Mouse (Mus musculus) heart, adult 8-10 months (tissue): ENCODE results near the gene Fam111a. TPM values are rescaled to one million over a fixed set of nuclear protein-coding genes. Genes with fewer than 3 reads are reported as not detected.

Experiments used
- DNase-seq: peaks from one replicate; pipeline ENCODE4 v3.0.0; 2022; ENCODE audit warnings: low spot score
- total RNA-seq, 4 experiments: library from RNA; stranded (reverse); gene quantifications; 2 replicates each; pipeline ENCODE4 v1.2.4; 2022

Fam111a gene
- total RNA-seq, 4 experiments from 2014 or later = 2.6 to 6.7 (median 3.8) TPM

DNA sequence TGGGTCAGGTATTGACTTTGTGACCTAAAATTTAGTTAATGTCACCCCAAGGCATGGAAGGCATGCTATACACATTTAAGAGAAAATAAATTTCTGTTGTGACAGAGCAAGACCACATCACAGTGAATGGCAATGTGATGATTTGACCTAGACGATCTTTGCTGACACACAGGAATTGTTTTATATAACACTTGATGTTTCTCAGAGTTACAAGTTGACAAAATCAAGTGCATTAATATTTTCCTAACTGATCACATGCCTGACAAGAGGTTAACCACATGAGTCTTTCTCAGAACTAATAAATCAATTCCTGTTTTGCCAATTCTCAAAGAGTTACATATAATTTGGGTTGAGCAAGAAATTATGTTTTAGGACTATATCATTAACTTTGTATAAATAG is 68.1 kb downstream of the Fam111a start:
- no peak for DNase-seq

DNA sequence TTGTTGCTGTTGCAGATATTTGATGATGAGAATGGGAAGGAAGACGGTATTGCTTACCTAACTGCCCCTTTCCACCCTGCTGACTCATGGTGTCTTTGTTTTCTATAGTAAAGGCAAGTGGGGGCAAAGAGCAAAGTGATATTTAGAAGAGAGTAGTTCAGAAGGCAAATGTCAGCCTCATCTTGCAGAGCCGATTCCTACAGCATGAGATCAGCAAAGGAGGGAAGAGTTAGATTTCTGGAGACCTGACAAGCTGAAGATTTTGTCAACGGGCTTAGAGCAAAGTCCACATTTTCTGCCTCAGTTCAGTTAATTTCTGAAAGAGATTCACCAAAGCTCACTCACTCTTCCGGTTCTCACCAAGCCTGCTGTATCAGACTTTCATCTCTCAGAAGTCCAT is 87.6 kb downstream of the Fam111a start, which contains the start of gene Glyat:
TSS of gene Glyat (plus strand) at position 133 of the 400 bp plus-strand sequence.
- DNase-seq = no peak

DNA sequence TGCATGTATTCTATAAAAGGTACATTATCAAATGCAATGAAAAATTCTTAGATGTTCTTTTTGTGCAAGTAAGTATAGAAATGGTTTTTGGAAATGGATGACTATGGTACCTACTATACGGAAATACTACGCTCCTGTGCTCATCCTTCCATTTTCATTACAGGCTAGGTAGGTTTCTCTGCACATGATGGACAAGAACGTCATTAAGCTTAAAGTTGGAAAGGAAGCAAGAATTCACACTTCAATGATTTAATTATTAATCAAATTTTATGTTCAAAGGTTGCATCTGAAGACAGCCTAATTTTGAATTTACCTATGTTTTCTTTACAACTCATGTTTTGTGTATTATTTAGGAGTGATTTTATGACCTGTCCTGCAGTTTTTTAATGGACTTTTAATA is 88.7 kb downstream of the Fam111a start:
- no peak for DNase-seq

DNA sequence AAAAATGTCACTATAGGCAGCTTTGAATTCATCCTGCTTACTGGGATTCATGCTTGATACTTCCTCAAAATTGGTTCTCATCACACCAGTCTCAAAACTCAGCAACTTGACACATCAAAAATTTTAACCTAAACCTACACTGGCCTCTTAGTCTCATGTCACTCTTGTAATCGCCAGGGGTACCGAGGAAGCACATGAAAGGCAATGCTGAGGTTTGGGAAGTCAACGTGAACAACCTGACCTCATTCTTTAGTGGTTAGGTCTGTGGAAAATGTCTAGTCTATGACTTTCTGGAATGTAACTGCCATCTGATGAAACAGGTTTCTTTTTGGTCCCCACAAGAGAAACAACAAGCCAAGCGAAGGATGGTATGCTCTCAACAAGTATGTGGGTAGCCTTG is 89.4 kb downstream of the Fam111a start:
- DNase-seq = no peak

DNA sequence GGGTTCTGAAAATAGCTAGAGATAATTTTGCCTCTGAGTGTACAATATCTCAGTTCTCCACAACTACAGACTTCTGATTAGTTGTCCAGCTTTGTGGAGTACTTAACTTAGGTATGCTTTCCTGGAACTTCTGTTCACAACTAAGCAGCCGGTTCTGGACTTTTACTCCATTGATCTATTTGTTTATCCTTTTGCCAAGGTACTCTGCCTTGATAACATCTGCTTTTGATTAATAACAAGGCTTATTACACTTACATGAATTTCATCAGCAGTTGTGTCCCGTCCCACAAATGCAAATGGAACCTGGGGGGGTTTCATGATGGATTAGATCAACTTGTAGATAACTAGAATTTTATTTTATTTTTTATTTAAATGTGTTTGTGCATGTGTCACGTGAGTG is 91.3 kb downstream of the Fam111a start:
- no peak for DNase-seq

DNA sequence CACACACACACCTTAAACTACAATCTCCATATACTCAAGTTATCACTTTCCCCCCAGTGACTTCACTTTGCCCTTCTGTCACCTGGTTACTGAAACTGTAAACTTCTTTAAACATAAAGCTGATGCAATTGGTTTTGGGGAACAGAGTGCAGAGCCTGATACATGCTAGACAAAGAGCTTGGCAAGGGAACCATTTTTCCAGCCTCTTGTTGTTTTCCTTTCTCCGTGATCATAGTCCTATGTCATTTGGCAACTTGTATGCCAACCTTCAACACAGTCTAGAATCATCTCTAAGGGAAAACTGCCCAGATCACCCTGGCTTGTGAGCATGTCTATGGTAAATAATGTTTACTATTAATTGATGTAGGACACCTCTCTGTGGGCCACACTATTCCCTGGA is 92.5 kb downstream of the Fam111a start:
- DNase-seq = no peak

Other genes starting within 250 kb of the Fam111a start
- gene Olfr1436, start 246.6 kb upstream of the Fam111a start, total RNA-seq = not detected
- gene Olfr1437, start 220.6 kb upstream of the Fam111a start, total RNA-seq = not detected
- gene Olfr1438-ps1, start 209.8 kb upstream of the Fam111a start, total RNA-seq = not detected
- not detected for gene Olfr1440, start 158.5 kb upstream of the Fam111a start, total RNA-seq
- not detected for gene Olfr1441, start 128.3 kb upstream of the Fam111a start, total RNA-seq
- not detected for gene Pfpl, start 117.8 kb upstream of the Fam111a start, total RNA-seq
- gene Mpeg1, start 85.0 kb upstream of the Fam111a start, total RNA-seq = 10 to 100 TPM in 1 of 4 experiments, 1 to 10 TPM in 3; 5.5 to 14.8 (median 6.2) TPM
- gene Dtx4, start 44.3 kb upstream of the Fam111a start, total RNA-seq = 1 to 10 TPM; 4.1 to 5.4 (median 4.7) TPM
- not detected for gene Gm4952, start 54.2 kb downstream of the Fam111a start, total RNA-seq
- gene Glyat, start 87.6 kb downstream of the Fam111a start, total RNA-seq = not detected
- gene Olfr1442, start 124.7 kb downstream of the Fam111a start, total RNA-seq = not detected
- not detected for gene Olfr1443, start 132.4 kb downstream of the Fam111a start, total RNA-seq
- not detected for gene Keg1, start 150.0 kb downstream of the Fam111a start, total RNA-seq
- 1 to 10 TPM in 1 of 4 experiments, under 1 TPM in 3; 0.52 to 1.9 (median 0.95) TPM for gene Cntf, start 219.9 kb downstream of the Fam111a start, total RNA-seq